Mouse (Mus musculus): ENCODE data around the gene Gas2l3.

- TF ChIP-seq CTCF (IDR thresholded peaks at IDR 0.05; ENCODE audit: extremely low read depth, insufficient read depth, low read length) (no peak), POLR2A (IDR thresholded peaks at IDR 0.05; ENCODE audit: extremely low read depth, insufficient read depth, low read length) (no peak)
Observed at GRCm38 (mm10) chr10:89491321-89491720, 47.6 kb upstream of the Gas2l3 start.
